Mouse (Mus musculus) ES-E14 (cell line): Measurements from ENCODE around the gene Selenov. TPM values are rescaled to one million over a fixed set of nuclear protein-coding genes. Genes with fewer than 3 reads are reported as not detected.

ENCODE experiments used
- DNase-seq: peaks from one replicate; pipeline ENCODE4 v3.0.0-alpha.2; 2013; ENCODE audit warnings: low read depth, low spot score
- H3K27ac ChIP-seq: 2 replicates; pipeline ENCODE4 v1.5.1; 2012; ENCODE audit warnings: low read depth, mild to moderate bottlenecking, low read length, moderate library complexity, mixed read lengths; ENCODE audit not compliant: poor library complexity, insufficient read depth, severe bottlenecking
- H3K36me3 ChIP-seq: 2 replicates; pipeline ENCODE4 v1.6.1; 2012; ENCODE audit warnings: mild to moderate bottlenecking, low read length, moderate library complexity, mixed read lengths; ENCODE audit not compliant: control insufficient read depth, poor library complexity, insufficient read depth, severe bottlenecking
- H3K4me1 ChIP-seq, 2 experiments: fragments of 150-350 bp in 1 of 2; sonication (generic) in 1 of 2; 2 replicates each; pipeline ENCODE4 v1.6.1; 2012; ENCODE audit warnings: low read length in 2 of 2, mild to moderate bottlenecking in 1 of 2, mixed read lengths in 1 of 2; ENCODE audit not compliant: control insufficient read depth in 2 of 2, insufficient read depth in 2 of 2, poor library complexity in 1 of 2
- H3K4me3 ChIP-seq, 2 experiments: fragments of 150-350 bp in 1 of 2; sonication (generic) in 1 of 2; 2 replicates each; pipeline ENCODE4 v1.5.1; 2012; ENCODE audit warnings: low read length in 2 of 2, low read depth in 1 of 2, mild to moderate bottlenecking in 1 of 2, mixed read lengths in 1 of 2; ENCODE audit not compliant: insufficient read depth in 1 of 2, poor library complexity in 1 of 2, severe bottlenecking in 1 of 2
- H3K9ac ChIP-seq: 2 replicates; pipeline ENCODE4 v1.6.1; 2012; ENCODE audit warnings: low read depth, mild to moderate bottlenecking, low read length, mixed read lengths; ENCODE audit not compliant: poor library complexity, insufficient read depth, severe bottlenecking
- H3K9me3 ChIP-seq: fragments of 150-350 bp; sonication (generic); 2 replicates; pipeline ENCODE4 v1.6.1; 2012; ENCODE audit warnings: low read depth, mild to moderate bottlenecking, low read length; ENCODE audit not compliant: control insufficient read depth, insufficient read depth
- CHD2 ChIP-seq: IDR thresholded peaks from 2 replicates; pipeline ENCODE4 v1.6.1; 2014; ENCODE audit warnings: mild to moderate bottlenecking, low read depth, low read length, inconsistent platforms
- HCFC1 ChIP-seq: IDR thresholded peaks from 2 replicates; pipeline ENCODE4 v1.6.1; 2012; ENCODE audit warnings: low read length, inconsistent platforms, borderline replicate concordance; ENCODE audit not compliant: insufficient read depth
- MAFK ChIP-seq: IDR thresholded peaks from 2 replicates; pipeline ENCODE4 v1.6.1; 2014; ENCODE audit warnings: mild to moderate bottlenecking, low read depth, low read length, inconsistent platforms; ENCODE audit not compliant: insufficient read depth
- ZC3H11A ChIP-seq: IDR thresholded peaks from 2 replicates; pipeline ENCODE4 v1.6.1; 2012; ENCODE audit warnings: low read depth, mild to moderate bottlenecking, inconsistent platforms, low read length, borderline replicate concordance
- ZNF384 ChIP-seq: IDR thresholded peaks from 2 replicates; pipeline ENCODE4 v1.6.1; 2012; ENCODE audit warnings: low read depth, low read length, inconsistent platforms
- in situ Hi-C, 2 experiments: fragments of 600-800 bp; cut with MboI; formaldehyde crosslinking; loops; one replicate each; pipeline ENCODE4 v1.15.1; 2025; ENCODE audit warnings: low sequenced_read_pairs in 2 of 2, inconsistent platforms in 1 of 2; ENCODE audit not compliant: unreplicated experiment in 2 of 2
- total RNA-seq: library from RNA; depleted of rRNA; stranded (reverse); fragments of 300-350 nt; gene quantifications from 2 replicates; pipeline ENCODE4 v1.2.3, GENCODE M21; 2012

Selenov gene
- total RNA-seq, 1 experiment: 0.58 TPM

DNA sequence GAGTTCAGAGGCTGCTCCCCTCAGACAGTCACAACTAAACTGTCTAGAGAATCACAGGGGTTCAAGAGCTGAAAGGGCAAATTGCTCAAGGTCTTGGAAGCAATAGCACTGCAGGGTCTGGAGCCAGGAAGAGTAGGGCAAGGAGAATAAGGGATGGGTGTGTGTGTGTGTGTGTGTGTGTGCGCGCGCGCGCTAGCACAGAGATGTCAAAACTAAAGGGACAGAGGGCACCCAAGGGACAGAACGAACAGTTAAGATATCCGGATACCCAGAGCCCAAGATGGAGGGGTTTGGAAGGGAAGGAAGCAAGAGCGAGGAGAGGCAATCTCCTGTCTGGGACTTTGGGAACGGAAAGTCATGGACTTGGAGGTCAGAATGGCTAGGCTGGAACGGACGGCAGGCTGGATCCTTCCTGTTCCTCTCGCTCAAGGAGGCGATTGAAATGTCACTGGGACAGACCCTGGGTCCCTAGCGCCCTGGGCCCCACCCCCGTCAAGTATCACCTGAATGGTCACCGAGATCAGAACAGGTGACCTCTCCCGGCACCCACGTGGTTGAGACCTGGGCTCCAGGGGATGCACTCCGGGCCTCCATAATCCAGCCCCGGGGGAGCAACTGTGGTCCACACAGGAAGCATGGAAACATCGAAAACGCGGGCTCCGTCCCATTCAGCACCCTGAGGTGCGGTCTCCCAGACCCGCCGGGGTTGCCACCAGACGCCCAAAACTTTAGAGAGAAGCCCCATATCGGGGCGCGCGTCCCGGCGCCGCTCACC, 20.4 kb upstream of the Selenov start:
- Histone ChIP-seq H3K9ac (peak overlapping the region; percentile 97), H3K4me1 (peaks cover 2 to 4% of the 10 kb centered on the region in 2 experiments), H3K4me3 (peak overlapping the region; percentile 97 to 100), H3K27ac (peak overlapping the region; percentile 76), H3K9me3 (no peaks in the 10 kb centered on the region), H3K36me3 (peaks cover 52% of the 10 kb centered on the region)
- TF ChIP-seq MAFK: no peak
- TF ChIP-seq CHD2: no peak
- TF ChIP-seq HCFC1: no peak
- TF ChIP-seq ZC3H11A: no peak
- TF ChIP-seq ZNF384: no peak
- in situ Hi-C loops: no loop called here
- peak; percentile 31 for DNase-seq

GRCm38 (mm10) chr7:28309737-28310136, 18.8 kb upstream of the Selenov start:
- TF ChIP-seq CHD2 (no peak), ZC3H11A (no peak), MAFK (no peak), HCFC1 (no peak), ZNF384 (no peak)
- Histone ChIP-seq H3K4me3 (no peak overlapping the region), H3K36me3 (peaks cover 48% of the 10 kb centered on the region), H3K9ac (no peak overlapping the region; the same call in 1 of the 2 replicates), H3K9me3 (no peaks in the 10 kb centered on the region), H3K4me1 (peaks cover 2 to 4% of the 10 kb centered on the region in 2 experiments), H3K27ac (no peak overlapping the region)
- DNase-seq: no peak
- in situ Hi-C loops: no loop called here

GRCm38 (mm10) chr7:28306216-28306615, 15.2 kb upstream of the Selenov start:
- Histone ChIP-seq H3K9me3 (no peaks in the 10 kb centered on the region), H3K27ac (no peak overlapping the region), H3K4me3 (no peak overlapping the region), H3K9ac (no peak overlapping the region), H3K36me3 (peaks cover 45% of the 10 kb centered on the region), H3K4me1 (peaks cover 2 to 4% of the 10 kb centered on the region in 2 experiments)
- in situ Hi-C loops: no loop called here
- no peak for DNase-seq
- no peak for TF ChIP-seq MAFK
- no peak for TF ChIP-seq ZNF384
- TF ChIP-seq HCFC1: no peak
- TF ChIP-seq ZC3H11A: no peak
- TF ChIP-seq CHD2: no peak

GRCm38 (mm10) chr7:28305641-28306040, 14.7 kb upstream of the Selenov start:
- TF ChIP-seq MAFK: no peak
- no peak for TF ChIP-seq HCFC1

More at GRCm38 (mm10) chr7:28305641-28306040, 14.7 kb upstream of the Selenov start:
- H3K4me1 ChIP-seq: peaks cover 2% of the 10 kb centered on the region in 2 experiments
- peaks cover 45% of the 10 kb centered on the region for H3K36me3 ChIP-seq
- no peak overlapping the region for H3K27ac ChIP-seq
- H3K4me3 ChIP-seq: no peak overlapping the region
- DNase-seq: no peak
- in situ Hi-C loops: no loop called here
- no peak overlapping the region for H3K9ac ChIP-seq
- no peaks in the 10 kb centered on the region for H3K9me3 ChIP-seq
